Mouse (Mus musculus) neutrophil, adult 5-6 weeks (primary cell): ENCODE measurements around the gene Galp. TPM values are rescaled to one million over a fixed set of nuclear protein-coding genes. Genes with fewer than 3 reads are reported as not detected.
"Not testable (repeated sequence)": the region's sequence is repeated elsewhere in the genome, so short reads cannot be mapped to it uniquely, and the experiment has no call there.

Experiments
- ATAC-seq: fragments of 151-379, 151-347 bp; 2 replicates; pipeline ENCODE4 v1.8.0; 2017; ENCODE audit warnings: mild to moderate bottlenecking, moderate TSS enrichment; ENCODE audit not compliant: insufficient number of reproducible peaks, poor library complexity, low FRiP score, severe bottlenecking; ENCODE audit errors: extremely low read depth
- total RNA-seq: library from RNA; stranded (forward); fragments of 200-1000 nt; gene quantifications from 2 replicates; pipeline ENCODE4 v1.2.3, GENCODE M21; 2017

Gene Galp
- total RNA-seq, 1 experiment from 2014 or later = not detected

GRCm38 (mm10) chr7:6172674-6173244 is 24.1 kb upstream of the Galp start:
- ATAC-seq = no peak

GRCm38 (mm10) chr7:6173872-6174271 is 23.0 kb upstream of the Galp start:
- ATAC-seq = no peak

GRCm38 (mm10) chr7:6174365-6174987 is 22.4 kb upstream of the Galp start:
- not testable (repeated sequence) for ATAC-seq

- ATAC-seq = no peak
Measured at GRCm38 (mm10) chr7:6179013-6179412, 17.9 kb upstream of the Galp start.

GRCm38 (mm10) chr7:6182882-6183281 is 14.0 kb upstream of the Galp start:
- no peak for ATAC-seq

GRCm38 (mm10) chr7:6183802-6184201 is 13.1 kb upstream of the Galp start:
- no peak for ATAC-seq

GRCm38 (mm10) chr7:6184521-6184920 is 12.4 kb upstream of the Galp start:
- ATAC-seq = no peak

- no peak for ATAC-seq
Measured at GRCm38 (mm10) chr7:6185391-6185790, 11.5 kb upstream of the Galp start.

GRCm38 (mm10) chr7:6186176-6186575 is 10.7 kb upstream of the Galp start:
- no peak for ATAC-seq

- no peak for ATAC-seq
Measured at GRCm38 (mm10) chr7:6186756-6187155, 10.1 kb upstream of the Galp start.

GRCm38 (mm10) chr7:6189542-6189941 is 7.3 kb upstream of the Galp start:
- ATAC-seq = no peak

GRCm38 (mm10) chr7:6191376-6191775 is 5.5 kb upstream of the Galp start:
- ATAC-seq = peak; percentile 56; the same call in 1 of the 2 replicates

- ATAC-seq = peak; percentile 66
Measured at GRCm38 (mm10) chr7:6194129-6194528, 2.8 kb upstream of the Galp start.

- no peak for ATAC-seq
Measured at GRCm38 (mm10) chr7:6195777-6196176, 1.1 kb upstream of the Galp start.

- ATAC-seq = no peak
Measured at GRCm38 (mm10) chr7:6204200-6204599, 7.3 kb downstream of the Galp start.

GRCm38 (mm10) chr7:6213144-6213543 is 16.3 kb downstream of the Galp start:
- ATAC-seq = no peak

GRCm38 (mm10) chr7:6214691-6215090 is 17.8 kb downstream of the Galp start:
- not testable (repeated sequence) for ATAC-seq

GRCm38 (mm10) chr7:6220147-6220546 is 23.3 kb downstream of the Galp start:
- ATAC-seq = no peak

GRCm38 (mm10) chr7:6221978-6222377 is 25.1 kb downstream of the Galp start, which contains the start of gene Zscan5b:
Gene Zscan5b, plus strand, starts transcription at chr7:6222278.
- no peak for ATAC-seq

GRCm38 (mm10) chr7:6228491-6228890 is 31.6 kb downstream of the Galp start:
- ATAC-seq = not testable (repeated sequence)

- no peak for ATAC-seq
Measured at GRCm38 (mm10) chr7:6239787-6240186, 42.9 kb downstream of the Galp start.
